Mouse (Mus musculus) megakaryocyte, embryonic 14.5 days (primary cell): ENCODE results near the gene Slc43a2. TPM values are rescaled to one million over a fixed set of nuclear protein-coding genes. Genes with fewer than 3 reads are reported as not detected.

ENCODE experiments used
- H3K27me3 ChIP-seq: replicated peaks from 2 replicates; pipeline ENCODE3; 2012; ENCODE audit warnings: inconsistent platforms
- H3K36me3 ChIP-seq: replicated peaks from 2 replicates; pipeline ENCODE3; 2012; ENCODE audit warnings: low read length, inconsistent platforms, mixed read lengths
- H3K4me1 ChIP-seq: 2 replicates; pipeline ENCODE4 v1.6.1; 2012; ENCODE audit warnings: inconsistent platforms
- H3K4me3 ChIP-seq: replicated peaks from 2 replicates; pipeline ENCODE3; 2012; ENCODE audit warnings: moderate library complexity, mild to moderate bottlenecking, inconsistent platforms
- H3K9me3 ChIP-seq: 2 replicates; pipeline ENCODE4 v1.6.1; 2012; ENCODE audit warnings: inconsistent platforms
- FLI1 ChIP-seq: IDR thresholded peaks from 2 replicates; pipeline ENCODE4 v1.6.1; 2012; ENCODE audit warnings: low read length, inconsistent platforms, mixed read lengths
- GATA1 ChIP-seq: IDR thresholded peaks from 3 replicates; pipeline ENCODE4 v1.6.1; 2012; ENCODE audit warnings: mixed read lengths, low read length, inconsistent platforms, borderline replicate concordance
- polyA plus RNA-seq: library from polyadenylated mRNA; stranded (reverse); fragments of >175 nt; gene quantifications from 2 replicates; pipeline ENCODE4 v1.2.3, GENCODE M21; 2012; ENCODE audit warnings: low replicate concordance; ENCODE audit not compliant: insufficient read depth

Gene Slc43a2
- polyA plus RNA-seq, 1 experiment, result 35.4 TPM

DNA sequence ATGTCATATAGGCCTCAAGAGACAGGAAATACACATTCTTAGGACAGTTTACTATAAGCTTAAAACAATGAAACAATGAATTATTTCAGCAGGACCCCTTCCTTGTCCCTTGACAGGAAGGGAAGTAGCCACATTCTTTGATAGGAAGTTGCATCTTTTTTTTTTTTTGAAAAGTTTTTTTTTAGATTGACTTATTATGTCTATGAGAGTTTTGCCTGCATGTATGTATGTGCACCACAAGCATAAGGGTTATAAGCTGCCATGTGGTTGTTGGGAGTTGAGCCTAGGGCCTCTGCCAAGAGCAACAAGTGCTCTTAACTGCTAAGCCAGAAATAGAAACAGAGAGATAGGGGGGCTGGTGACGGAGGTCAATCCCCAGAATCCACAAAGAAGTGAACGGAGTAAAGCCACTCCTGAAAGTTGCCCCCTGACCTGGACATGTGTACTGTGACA, 92.6 kb downstream of the Slc43a2 start:
- Histone ChIP-seq H3K36me3 (peaks cover 90% of the 10 kb centered on the region), H3K27me3 (no peaks in the 10 kb centered on the region), H3K4me1 (peaks cover 37% of the 10 kb centered on the region), H3K9me3 (no peaks in the 10 kb centered on the region), H3K4me3 (peak overlapping the region; percentile 59)
- no peak for TF ChIP-seq FLI1
- TF ChIP-seq GATA1, result no peak

DNA sequence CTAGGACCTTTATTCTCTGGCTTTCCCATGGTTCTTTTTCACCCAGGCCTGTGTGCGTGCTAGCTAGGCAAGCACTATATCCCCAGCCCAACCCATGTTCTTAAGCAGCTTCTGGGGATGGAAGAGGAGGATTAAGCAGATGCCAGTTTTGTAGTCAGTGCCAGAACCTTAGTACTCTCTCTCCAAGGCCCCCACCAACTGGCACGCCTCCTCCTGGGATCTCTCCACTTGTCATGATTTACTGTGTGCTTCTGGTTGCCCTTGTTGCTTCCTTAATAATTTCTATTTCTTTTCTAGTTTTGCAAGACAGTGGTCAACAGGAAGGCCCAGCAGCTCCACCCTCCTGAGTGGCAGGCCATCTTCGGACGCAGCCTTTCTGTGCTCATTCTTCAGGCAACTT, 94.3 kb downstream of the Slc43a2 start:
- Histone ChIP-seq H3K9me3 (no peaks in the 10 kb centered on the region), H3K4me3 (no peak overlapping the region), H3K4me1 (peaks cover 49% of the 10 kb centered on the region), H3K27me3 (no peaks in the 10 kb centered on the region), H3K36me3 (peaks cover 79% of the 10 kb centered on the region)
- TF ChIP-seq FLI1, result no peak
- TF ChIP-seq GATA1, result no peak

Other genes with a start within 250 kb of the Slc43a2 start
- gene Rpa1, start 183.4 kb upstream of the Slc43a2 start, polyA plus RNA-seq, result 10.0 and 11.0 TPM in 2 replicates
- 0.43 and 1.8 TPM in 2 replicates for gene Smyd4, start 183.3 kb upstream of the Slc43a2 start, polyA plus RNA-seq
- 2.5 TPM in 1 of 2 replicates, not detected in the other for gene Serpinf1, start 109.0 kb upstream of the Slc43a2 start, polyA plus RNA-seq
- not detected in 2 replicates for gene Serpinf2, start 92.1 kb upstream of the Slc43a2 start, polyA plus RNA-seq
- gene Wdr81, start 77.0 kb upstream of the Slc43a2 start, polyA plus RNA-seq, result 10.8 and 12.0 TPM in 2 replicates
- 1.7 TPM in 1 of 2 replicates, not detected in the other for gene Tlcd2, start 70.0 kb upstream of the Slc43a2 start, polyA plus RNA-seq
- 18.1 and 35.1 TPM in 2 replicates for gene Prpf8, start 44.9 kb upstream of the Slc43a2 start, polyA plus RNA-seq
- 4.2 and 9.5 TPM in 2 replicates for gene Rilp, start 21.6 kb upstream of the Slc43a2 start, polyA plus RNA-seq
- 27.4 and 42.5 TPM in 2 replicates for gene Scarf1, start 18.2 kb upstream of the Slc43a2 start, polyA plus RNA-seq
- gene Pitpna, start 56.4 kb downstream of the Slc43a2 start, polyA plus RNA-seq, result 28.3 and 62.8 TPM in 2 replicates
- 38.5 and 43.3 TPM in 2 replicates for gene Inpp5k, start 99.3 kb downstream of the Slc43a2 start, polyA plus RNA-seq
- gene Myo1c, start 118.8 kb downstream of the Slc43a2 start, polyA plus RNA-seq, result 28.1 and 63.4 TPM in 2 replicates
- gene Crk, start 147.6 kb downstream of the Slc43a2 start, polyA plus RNA-seq, result 62.5 and 120 TPM in 2 replicates
- gene Ywhae, start 201.2 kb downstream of the Slc43a2 start, polyA plus RNA-seq, result 32.8 and 324 TPM in 2 replicates